Mouse (Mus musculus): Measurements from ENCODE around the gene Vcp. TPM values are rescaled to one million over a fixed set of nuclear protein-coding genes. Genes with fewer than 3 reads are reported as not detected.
"Not testable (repeated sequence)": the region's sequence is repeated elsewhere in the genome, so short reads cannot be mapped to it uniquely, and the experiment has no call there.

Vcp gene
- polyA plus RNA-seq, 1 experiment from 2014 or later, result 531 TPM

DNA sequence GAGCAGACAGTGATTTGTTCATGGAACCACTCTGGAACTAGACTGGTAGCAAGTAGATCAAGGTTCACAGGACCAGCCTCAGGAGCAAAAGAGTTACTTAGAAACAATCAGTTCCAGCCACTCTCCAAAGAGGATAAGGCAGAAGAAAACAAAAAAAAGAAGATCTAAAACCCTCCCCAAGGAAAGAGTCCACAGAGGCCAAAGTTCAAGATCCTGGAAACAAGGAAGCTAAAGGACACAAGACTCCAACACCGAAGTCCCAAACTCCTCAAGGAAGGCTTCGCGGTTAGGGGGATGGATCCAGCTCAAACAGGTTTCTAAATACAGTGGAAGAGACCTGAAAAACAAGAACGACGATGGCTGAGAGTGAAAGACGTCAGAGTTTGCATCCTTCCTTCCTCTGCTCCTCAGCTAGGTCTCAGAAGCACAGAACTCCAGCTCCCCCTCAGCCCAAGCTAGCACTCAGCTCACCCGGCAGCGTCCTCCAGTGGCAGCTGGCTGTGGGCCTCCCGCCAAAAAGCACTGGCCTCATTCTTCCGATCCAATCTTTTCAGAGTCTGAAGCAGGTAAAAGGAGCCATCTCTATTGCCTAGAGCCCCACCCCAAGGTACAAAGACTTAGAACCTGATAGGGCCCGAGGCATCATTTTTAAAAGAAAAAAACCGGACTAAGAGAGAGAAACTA is 2.6 kb upstream of the Vcp start:
- no peak overlapping the region for H3K4me3 ChIP-seq (replicated peaks; ENCODE audit: low read depth, low read length)
- H3K36me3 ChIP-seq (ENCODE audit: control insufficient read depth, insufficient read depth, low read length), result 0 out of 2 replicates have a peak, but pooled peaks cover 2% of the 10 kb centered on the region
- H3K4me1 ChIP-seq (ENCODE audit: control insufficient read depth, insufficient read depth, low read length), result peaks cover 18% of the 10 kb centered on the region
- no peaks in the 10 kb centered on the region for H3K27me3 ChIP-seq (ENCODE audit: control insufficient read depth, insufficient read depth, low read length)
- H3K9me3 ChIP-seq (ENCODE audit: control insufficient read depth, low read length), result no peaks in the 10 kb centered on the region
- WGBS, result 81% methylated on average over 12 of the region's 12 CpGs
- DNase-seq (no peak), ATAC-seq (ENCODE audit: low FRiP score, low TSS enrichment) (no peak)
- H3K27ac ChIP-seq (replicated peaks; ENCODE audit: low read depth, low read length), result no peak overlapping the region
- H3K4me2 ChIP-seq (ENCODE audit: low read length), result no peak overlapping the region
- no peak overlapping the region for H3K9ac ChIP-seq (replicated peaks; ENCODE audit: low read length)

DNA sequence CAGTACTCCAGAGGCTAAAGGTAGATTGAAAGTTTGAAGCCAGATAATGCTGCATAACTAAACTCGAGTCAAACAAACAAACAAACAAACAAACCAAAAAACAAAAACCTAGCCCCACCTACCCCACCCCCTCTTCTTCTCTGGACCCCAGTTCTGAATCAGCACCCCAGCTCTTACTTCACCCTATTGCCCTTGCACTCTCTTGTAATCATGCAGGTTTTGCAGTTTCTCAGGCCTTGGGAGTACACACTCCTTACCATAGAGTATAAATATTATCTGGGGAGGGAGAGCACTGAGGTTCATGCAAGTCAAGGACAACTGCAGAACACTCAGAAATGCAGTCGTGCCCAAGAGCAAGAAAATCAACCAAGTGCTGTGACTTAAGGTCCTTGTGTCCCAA is 965 bp upstream of the Vcp start:
- H3K36me3 ChIP-seq (ENCODE audit: control insufficient read depth, insufficient read depth, low read length), result peaks cover 3% of the 10 kb centered on the region; the same call in 1 of the 2 replicates
- H3K4me2 ChIP-seq (ENCODE audit: low read length), result peak overlapping the region; percentile 36; the same call in 1 of the 2 replicates
- H3K9me3 ChIP-seq (ENCODE audit: control insufficient read depth, low read length), result no peaks in the 10 kb centered on the region
- ATAC-seq (ENCODE audit: low FRiP score, low TSS enrichment) (no peak), DNase-seq (no peak)
- H3K9ac ChIP-seq (replicated peaks; ENCODE audit: low read length), result no peak overlapping the region
- 94% methylated on average over 2 of the region's 2 CpGs for WGBS
- no peaks in the 10 kb centered on the region for H3K27me3 ChIP-seq (ENCODE audit: control insufficient read depth, insufficient read depth, low read length)
- H3K4me3 ChIP-seq (replicated peaks; ENCODE audit: low read depth, low read length), result no peak overlapping the region
- peaks cover 21% of the 10 kb centered on the region for H3K4me1 ChIP-seq (ENCODE audit: control insufficient read depth, insufficient read depth, low read length)
- peak overlapping the region; percentile 86 for H3K27ac ChIP-seq (replicated peaks; ENCODE audit: low read depth, low read length)

DNA sequence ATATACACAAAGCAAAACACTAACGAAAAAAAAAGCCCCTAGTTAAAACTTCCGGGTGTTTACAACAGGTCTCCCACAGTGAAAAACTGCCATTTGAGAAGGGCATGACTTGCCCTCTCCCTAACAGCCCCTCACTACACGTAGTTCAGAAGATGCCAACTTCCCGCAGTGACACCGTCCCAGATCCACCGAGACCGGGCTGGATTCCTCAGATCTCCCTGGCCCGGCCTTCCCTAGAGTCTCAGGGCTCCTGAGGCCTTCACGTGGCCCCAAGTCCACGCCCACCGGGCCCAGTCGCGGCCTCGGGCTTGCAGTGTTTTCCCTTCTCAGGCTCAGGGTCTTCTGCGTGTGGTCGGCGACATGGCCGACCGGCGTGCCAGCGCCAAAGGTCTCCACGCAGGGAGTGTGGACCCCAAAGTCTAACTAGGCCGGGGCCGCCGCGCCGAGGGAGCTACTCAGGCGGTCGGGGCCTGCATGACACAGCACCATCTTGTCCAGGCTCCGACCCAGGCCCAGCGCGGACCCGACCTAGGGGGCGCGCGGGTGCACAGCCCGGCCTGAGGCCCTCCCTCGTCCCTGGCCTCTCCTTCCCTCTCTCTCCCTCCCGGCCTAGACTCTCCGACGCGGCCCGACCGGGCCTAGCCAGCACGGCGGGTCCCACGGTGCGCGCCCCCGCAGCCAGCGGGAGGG is 711 bp downstream of the Vcp start:
- Histone ChIP-seq H3K4me3 (replicated peaks; ENCODE audit: low read depth, low read length) (peak overlapping the region; percentile 93), H3K36me3 (ENCODE audit: control insufficient read depth, insufficient read depth, low read length) (peaks cover 17% of the 10 kb centered on the region), H3K27ac (replicated peaks; ENCODE audit: low read depth, low read length) (peak overlapping the region; percentile 97), H3K27me3 (ENCODE audit: control insufficient read depth, insufficient read depth, low read length) (no peaks in the 10 kb centered on the region), H3K4me2 (ENCODE audit: low read length) (peak overlapping the region; percentile 87), H3K9ac (replicated peaks; ENCODE audit: low read length) (peak overlapping the region; percentile 94), H3K4me1 (ENCODE audit: control insufficient read depth, insufficient read depth, low read length) (peaks cover 21% of the 10 kb centered on the region), H3K9me3 (ENCODE audit: control insufficient read depth, low read length) (no peaks in the 10 kb centered on the region)
- WGBS, result under 1% methylated on average over 49 of the region's 51 CpGs
- DNase-seq, result peak; percentile 82
- ATAC-seq (ENCODE audit: low FRiP score, low TSS enrichment), result peak; percentile 77

DNA sequence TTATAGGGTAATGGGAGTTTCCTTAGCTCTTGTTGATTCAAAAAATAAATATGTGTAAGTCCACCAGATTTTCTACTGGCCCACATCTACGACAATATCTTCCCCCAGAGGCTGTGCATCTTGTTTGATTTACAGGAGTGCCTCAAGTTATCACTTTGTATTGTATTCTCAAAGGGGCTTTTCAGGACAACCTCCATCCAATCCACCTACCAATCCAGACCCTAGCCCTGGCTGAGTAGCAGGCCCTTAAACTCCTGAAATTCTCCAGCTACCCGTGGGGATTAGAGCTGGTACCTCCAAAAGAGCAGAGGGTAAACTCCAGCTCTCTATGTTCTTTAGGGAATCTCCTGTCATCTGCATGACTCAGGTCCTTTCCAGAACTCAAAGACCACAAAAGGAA is 2.3 kb downstream of the Vcp start:
- no peak overlapping the region; the same call in 1 of the 2 replicates for H3K9ac ChIP-seq (replicated peaks; ENCODE audit: low read length)
- ATAC-seq (ENCODE audit: low FRiP score, low TSS enrichment), result no peak

DNA sequence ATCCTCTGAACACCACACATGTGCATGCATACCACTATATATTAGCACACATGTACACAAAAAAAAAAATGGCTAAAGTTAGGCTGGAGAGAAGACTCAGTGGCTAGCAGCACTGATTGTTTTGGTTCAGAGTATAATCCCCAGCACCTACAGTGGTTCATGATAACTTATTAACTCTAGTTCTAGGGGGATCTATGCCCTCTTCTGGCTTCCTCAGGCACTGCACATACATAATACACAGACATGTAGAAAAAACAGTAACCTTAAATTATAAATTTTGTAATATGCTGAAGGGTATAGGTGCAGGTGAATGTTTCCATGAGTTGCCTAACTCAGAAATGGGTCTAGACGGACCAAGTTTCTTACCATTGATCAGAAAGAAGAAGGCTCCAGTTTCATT is 12.0 kb downstream of the Vcp start:
- no peak overlapping the region for H3K9ac ChIP-seq (replicated peaks; ENCODE audit: low read length)
- no peak for ATAC-seq (ENCODE audit: low FRiP score, low TSS enrichment)
- no peaks in the 10 kb centered on the region for H3K4me1 ChIP-seq (ENCODE audit: control insufficient read depth, insufficient read depth, low read length)
- H3K9me3 ChIP-seq (ENCODE audit: control insufficient read depth, low read length), result no peaks in the 10 kb centered on the region
- peaks cover 99% of the 10 kb centered on the region for H3K36me3 ChIP-seq (ENCODE audit: control insufficient read depth, insufficient read depth, low read length)
- no peaks in the 10 kb centered on the region for H3K27me3 ChIP-seq (ENCODE audit: control insufficient read depth, insufficient read depth, low read length)
- H3K4me2 ChIP-seq (ENCODE audit: low read length), result no peak overlapping the region
- peak; percentile 26 for DNase-seq
- H3K27ac ChIP-seq (replicated peaks; ENCODE audit: low read depth, low read length), result no peak overlapping the region
- WGBS, result 87% methylated on average over 1 of the region's 1 CpGs
- no peak overlapping the region for H3K4me3 ChIP-seq (replicated peaks; ENCODE audit: low read depth, low read length)

More for the DNA sequence above, 2.3 kb downstream of the Vcp start:
- Histone ChIP-seq H3K36me3 (ENCODE audit: control insufficient read depth, insufficient read depth, low read length) (peaks cover 33% of the 10 kb centered on the region), H3K4me1 (ENCODE audit: control insufficient read depth, insufficient read depth, low read length) (peaks cover 21% of the 10 kb centered on the region), H3K27me3 (ENCODE audit: control insufficient read depth, insufficient read depth, low read length) (no peaks in the 10 kb centered on the region), H3K27ac (replicated peaks; ENCODE audit: low read depth, low read length) (no peak overlapping the region), H3K9me3 (ENCODE audit: control insufficient read depth, low read length) (no peaks in the 10 kb centered on the region), H3K4me2 (ENCODE audit: low read length) (peak overlapping the region; percentile 87), H3K4me3 (replicated peaks; ENCODE audit: low read depth, low read length) (peak overlapping the region; percentile 93)
- 64% methylated on average over 2 of the region's 2 CpGs for WGBS
- no peak for DNase-seq

DNA sequence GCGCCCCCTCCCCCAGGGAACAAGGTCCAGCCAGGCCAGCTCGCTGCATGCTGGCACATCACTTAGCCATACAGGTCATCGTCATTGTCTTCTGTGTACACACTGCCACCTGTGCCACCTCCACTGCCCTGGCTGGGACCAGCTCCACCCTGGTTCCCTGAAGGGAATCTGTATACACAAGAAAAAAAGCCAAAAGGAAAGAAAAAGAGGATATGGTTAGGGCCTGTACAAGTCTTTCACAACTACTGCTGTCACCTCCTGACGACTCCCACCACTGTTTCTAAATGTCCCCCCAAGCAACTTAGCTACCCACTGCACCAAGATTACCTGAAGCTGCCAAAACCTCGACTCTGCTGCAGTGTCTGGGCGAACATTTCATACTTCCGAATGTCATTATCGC is 19.8 kb downstream of the Vcp start:
- not testable (repeated sequence) for H3K27ac ChIP-seq (replicated peaks; ENCODE audit: low read depth, low read length); H3K4me2 ChIP-seq (ENCODE audit: low read length); H3K9me3 ChIP-seq (ENCODE audit: control insufficient read depth, low read length); H3K4me3 ChIP-seq (replicated peaks; ENCODE audit: low read depth, low read length); ATAC-seq (ENCODE audit: low FRiP score, low TSS enrichment); H3K27me3 ChIP-seq (ENCODE audit: control insufficient read depth, insufficient read depth, low read length); H3K9ac ChIP-seq (replicated peaks; ENCODE audit: low read length); H3K4me1 ChIP-seq (ENCODE audit: control insufficient read depth, insufficient read depth, low read length); DNase-seq
- WGBS, result 93% methylated on average over 6 of the region's 8 CpGs
- H3K36me3 ChIP-seq (ENCODE audit: control insufficient read depth, insufficient read depth, low read length), result peaks cover 79% of the 10 kb centered on the region

DNA sequence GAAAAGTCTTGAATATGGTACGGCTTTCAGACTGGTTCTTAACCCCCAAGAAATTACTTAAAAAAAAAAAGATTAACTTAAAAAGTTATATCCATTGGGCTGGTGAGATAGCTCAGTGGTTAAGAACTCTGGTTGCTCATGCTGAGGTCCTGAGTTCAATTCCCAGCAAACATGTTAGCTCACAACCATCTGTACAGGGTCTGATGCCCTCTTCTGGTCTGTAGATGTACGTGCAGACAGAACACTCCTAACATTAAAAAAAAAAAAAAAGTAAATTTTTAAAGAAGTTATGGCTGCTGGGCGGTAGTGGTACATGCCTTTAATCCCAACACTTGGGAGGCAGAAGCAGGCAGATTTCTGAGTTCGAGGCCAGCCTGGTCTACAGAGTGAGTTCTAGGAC is 22.2 kb downstream of the Vcp start:
- H3K4me1 ChIP-seq (ENCODE audit: control insufficient read depth, insufficient read depth, low read length), result no peaks in the 10 kb centered on the region
- no peak for DNase-seq
- no peak overlapping the region for H3K9ac ChIP-seq (replicated peaks; ENCODE audit: low read length)
- H3K27me3 ChIP-seq (ENCODE audit: control insufficient read depth, insufficient read depth, low read length), result no peaks in the 10 kb centered on the region
- no peak overlapping the region for H3K4me2 ChIP-seq (ENCODE audit: low read length)
- H3K36me3 ChIP-seq (ENCODE audit: control insufficient read depth, insufficient read depth, low read length), result peaks cover 57% of the 10 kb centered on the region
- H3K4me3 ChIP-seq (replicated peaks; ENCODE audit: low read depth, low read length), result no peak overlapping the region
- WGBS, result 93% methylated on average over 4 of the region's 4 CpGs
- no peak overlapping the region for H3K27ac ChIP-seq (replicated peaks; ENCODE audit: low read depth, low read length)
- ATAC-seq (ENCODE audit: low FRiP score, low TSS enrichment), result no peak
- H3K9me3 ChIP-seq (ENCODE audit: control insufficient read depth, low read length), result no peaks in the 10 kb centered on the region

DNA sequence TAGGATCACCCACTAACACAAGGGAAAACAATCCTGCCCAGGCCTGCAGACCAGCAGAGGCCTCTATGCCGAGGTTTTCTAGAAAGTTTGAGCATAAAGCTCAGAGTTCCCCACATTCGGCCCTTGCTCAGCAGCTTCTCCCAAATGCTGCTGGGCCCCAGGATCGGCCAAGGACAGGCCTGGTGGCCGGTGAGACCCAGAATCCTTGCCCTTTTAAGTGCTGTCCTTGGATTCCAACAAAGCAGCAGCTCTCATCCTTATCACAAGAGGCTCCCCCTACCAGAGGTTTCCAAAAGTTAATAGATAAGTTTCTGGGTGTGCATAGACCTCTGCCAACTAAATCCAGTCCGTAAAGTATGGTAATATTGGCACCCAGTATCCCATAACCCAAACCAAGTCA is 26.4 kb downstream of the Vcp start:
- ATAC-seq (ENCODE audit: low FRiP score, low TSS enrichment) (no peak), DNase-seq (no peak)
- WGBS, result 89% methylated on average over 5 of the region's 5 CpGs
- H3K27ac ChIP-seq (replicated peaks; ENCODE audit: low read depth, low read length), result no peak overlapping the region
- peaks cover 18% of the 10 kb centered on the region for H3K36me3 ChIP-seq (ENCODE audit: control insufficient read depth, insufficient read depth, low read length)
- H3K27me3 ChIP-seq (ENCODE audit: control insufficient read depth, insufficient read depth, low read length), result no peaks in the 10 kb centered on the region
- H3K4me2 ChIP-seq (ENCODE audit: low read length), result no peak overlapping the region
- H3K9ac ChIP-seq (replicated peaks; ENCODE audit: low read length), result no peak overlapping the region
- H3K9me3 ChIP-seq (ENCODE audit: control insufficient read depth, low read length), result no peaks in the 10 kb centered on the region
- no peak overlapping the region for H3K4me3 ChIP-seq (replicated peaks; ENCODE audit: low read depth, low read length)
- no peaks in the 10 kb centered on the region for H3K4me1 ChIP-seq (ENCODE audit: control insufficient read depth, insufficient read depth, low read length)

DNA sequence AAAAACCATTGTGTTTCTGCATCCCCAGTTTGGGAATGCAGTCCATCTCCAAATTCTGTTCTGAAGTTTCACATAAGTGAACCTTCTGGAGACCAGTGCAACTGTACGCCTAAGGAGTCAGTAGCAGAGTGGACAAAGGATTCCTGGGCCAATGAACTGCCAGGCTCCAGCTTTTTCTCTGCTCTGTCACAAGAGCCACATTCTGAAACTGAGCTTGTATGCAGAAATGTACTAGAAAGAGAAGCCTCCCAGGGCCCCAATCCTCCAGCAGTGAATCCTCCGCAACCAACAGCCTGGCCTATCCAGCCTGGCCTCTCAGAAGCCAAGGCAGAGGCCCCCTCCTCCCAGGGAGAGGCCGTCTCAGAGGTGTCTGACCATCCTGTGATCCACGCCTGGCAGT is 27.4 kb downstream of the Vcp start:
- Histone ChIP-seq H3K4me3 (replicated peaks; ENCODE audit: low read depth, low read length) (no peak overlapping the region), H3K27ac (replicated peaks; ENCODE audit: low read depth, low read length) (no peak overlapping the region), H3K4me1 (ENCODE audit: control insufficient read depth, insufficient read depth, low read length) (no peaks in the 10 kb centered on the region), H3K9ac (replicated peaks; ENCODE audit: low read length) (no peak overlapping the region), H3K9me3 (ENCODE audit: control insufficient read depth, low read length) (no peaks in the 10 kb centered on the region), H3K4me2 (ENCODE audit: low read length) (no peak overlapping the region), H3K27me3 (ENCODE audit: control insufficient read depth, insufficient read depth, low read length) (no peaks in the 10 kb centered on the region), H3K36me3 (ENCODE audit: control insufficient read depth, insufficient read depth, low read length) (peaks cover 8% of the 10 kb centered on the region; the same call in 1 of the 2 replicates)
- DNase-seq, result no peak
- 84% methylated on average over 4 of the region's 4 CpGs for WGBS
- no peak for ATAC-seq (ENCODE audit: low FRiP score, low TSS enrichment)
